Mouse (Mus musculus) 3T3-L1 (cell line): ENCODE measurements at regions not wholly inside any gene's neighbourhood (a gene's known extent, or its start where the extent isn't known, plus 50 kb on each side); places are given as distances from the start of the nearest gene placed in this dataset.
"Not testable (repeated sequence)": the region's sequence is repeated elsewhere in the genome, so short reads cannot be mapped to it uniquely, and the experiment has no call there.

ENCODE experiments used
- DNase-seq: peaks from one replicate; pipeline ENCODE4 v3.0.0-alpha.2; 2015; ENCODE audit warnings: low read depth, low spot score

- DNase-seq = peak; percentile 28
Observed at GRCm38 (mm10) chr16:31553361-31554146, 109.7 kb upstream of the Dlg1 start.

DNA sequence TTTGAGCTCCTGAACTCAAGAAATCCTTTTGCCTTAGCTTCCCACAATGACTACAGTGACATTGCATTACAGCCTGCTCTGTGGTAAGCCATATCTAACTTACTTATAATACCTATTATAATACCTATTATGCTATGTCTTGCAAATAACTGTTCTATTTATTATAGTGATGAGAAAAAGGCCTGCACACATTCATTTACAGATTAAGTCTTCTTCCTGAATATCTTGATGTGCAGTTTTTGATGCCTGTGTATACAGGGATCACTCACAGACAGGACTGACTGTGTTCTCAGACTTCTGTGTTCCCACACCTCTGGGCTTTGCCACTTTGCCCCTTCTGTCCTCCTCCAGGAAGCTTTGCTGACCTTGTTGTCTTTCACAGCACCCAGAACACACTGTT lies 102.8 kb upstream of the Dlg1 start:
- no peak for DNase-seq

DNA sequence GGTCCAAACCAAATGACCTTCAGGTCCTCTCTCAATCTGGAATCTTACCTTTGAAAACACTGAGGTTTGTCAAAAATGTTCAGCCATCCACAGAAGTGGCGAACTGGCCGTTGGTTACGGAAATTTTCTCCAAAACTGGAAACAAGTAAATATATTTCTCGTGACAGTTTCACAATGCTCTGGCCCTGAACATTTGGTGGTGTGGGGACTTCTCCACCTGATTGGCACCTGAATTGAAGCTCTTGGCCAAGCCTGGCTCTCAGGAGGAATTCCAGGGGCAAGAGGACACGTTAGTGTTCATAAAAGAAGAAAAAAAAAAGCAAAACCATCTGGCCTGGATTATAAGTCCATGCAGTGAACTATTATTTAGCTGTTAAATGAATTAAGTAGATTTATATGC lies 98.3 kb upstream of the Dlg1 start:
- no peak for DNase-seq

DNA sequence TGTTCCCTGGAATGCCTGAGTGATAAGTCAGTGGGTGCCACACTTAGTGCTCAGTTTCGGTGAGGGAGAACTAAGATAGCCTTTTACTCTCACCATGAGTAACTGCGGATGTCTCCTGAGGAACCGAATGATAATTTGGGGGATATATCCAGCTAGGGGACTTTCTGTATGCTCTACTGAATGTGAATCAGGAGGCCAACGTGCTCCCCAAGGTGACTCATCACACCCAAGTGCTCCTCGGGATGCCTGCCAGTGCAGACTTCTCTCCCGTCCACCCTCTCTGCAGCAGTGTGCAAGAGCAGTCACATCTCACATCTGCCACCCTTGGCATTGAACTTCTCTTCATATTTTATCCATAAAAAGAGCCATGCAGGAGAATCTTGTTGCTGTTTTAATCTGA lies 94.9 kb upstream of the Dlg1 start:
- no peak for DNase-seq

- DNase-seq = no peak
Observed at GRCm38 (mm10) chr16:31569871-31570270, 93.4 kb upstream of the Dlg1 start.

GRCm38 (mm10) chr16:31570311-31571139 lies 92.7 kb upstream of the Dlg1 start:
- DNase-seq = peak; percentile 63

DNA sequence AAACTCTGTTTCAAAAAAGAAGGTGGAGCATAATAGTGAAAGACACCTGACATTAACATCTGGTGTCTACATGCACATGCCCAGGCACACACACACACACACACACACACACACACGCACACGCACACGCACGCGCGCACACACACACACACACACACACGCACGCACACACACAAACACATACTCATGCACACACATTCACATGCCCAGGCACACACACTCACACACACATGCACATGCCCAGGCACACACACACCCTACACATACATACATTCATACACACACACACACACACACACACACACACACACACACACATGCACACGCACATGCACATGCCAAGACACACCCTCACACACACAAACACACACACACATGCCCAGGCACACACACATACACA lies 89.4 kb upstream of the Dlg1 start:
- DNase-seq = not testable (repeated sequence)

GRCm38 (mm10) chr16:31575646-31576045 lies 87.6 kb upstream of the Dlg1 start:
- not testable (repeated sequence) for DNase-seq

GRCm38 (mm10) chr16:31576422-31576821 lies 86.8 kb upstream of the Dlg1 start:
- no peak for DNase-seq

GRCm38 (mm10) chr16:31577347-31577746 lies 85.9 kb upstream of the Dlg1 start:
- DNase-seq = no peak

DNA sequence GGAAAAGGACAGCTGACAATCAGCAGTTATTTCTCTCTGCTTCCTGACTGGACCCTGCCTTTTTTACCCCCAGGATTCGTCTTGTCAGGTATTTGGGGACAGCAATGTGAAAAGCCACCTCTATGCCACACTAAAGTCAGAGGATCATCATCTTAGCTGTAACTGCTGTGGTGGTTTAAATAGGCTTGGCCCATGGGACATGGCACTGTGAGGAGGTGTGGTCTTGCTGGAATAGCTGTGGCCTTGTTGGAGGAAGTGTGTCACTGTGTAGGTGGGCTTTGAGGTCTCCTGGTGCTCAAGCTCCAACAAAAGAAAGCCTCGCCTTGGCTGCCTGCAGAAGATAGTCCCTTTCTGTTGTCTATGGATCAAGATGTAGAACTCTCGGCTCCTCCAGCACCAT lies 83.9 kb upstream of the Dlg1 start:
- no peak for DNase-seq

DNA sequence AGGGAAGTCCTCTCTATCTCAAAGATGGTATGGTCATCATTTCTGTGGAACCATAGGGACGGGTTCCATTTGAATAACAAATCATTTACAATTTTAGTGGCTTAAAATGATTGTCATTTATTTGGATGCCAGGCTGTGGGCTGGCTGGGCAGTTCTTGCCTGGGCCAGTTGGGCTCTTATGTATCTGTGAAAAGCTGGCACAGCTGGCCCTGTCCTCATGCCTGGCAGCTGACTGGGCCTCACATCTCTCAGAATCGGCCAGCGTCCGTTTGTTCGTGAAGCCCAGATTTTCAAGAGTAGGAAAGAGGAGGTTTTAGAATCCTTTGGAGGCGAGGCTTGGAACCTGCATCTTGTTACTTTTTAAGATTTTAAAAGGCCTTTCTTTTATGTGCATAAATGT lies 82.5 kb upstream of the Dlg1 start:
- no peak for DNase-seq

- DNase-seq = no peak
Observed at GRCm38 (mm10) chr16:31582885-31583284, 80.4 kb upstream of the Dlg1 start.

DNA sequence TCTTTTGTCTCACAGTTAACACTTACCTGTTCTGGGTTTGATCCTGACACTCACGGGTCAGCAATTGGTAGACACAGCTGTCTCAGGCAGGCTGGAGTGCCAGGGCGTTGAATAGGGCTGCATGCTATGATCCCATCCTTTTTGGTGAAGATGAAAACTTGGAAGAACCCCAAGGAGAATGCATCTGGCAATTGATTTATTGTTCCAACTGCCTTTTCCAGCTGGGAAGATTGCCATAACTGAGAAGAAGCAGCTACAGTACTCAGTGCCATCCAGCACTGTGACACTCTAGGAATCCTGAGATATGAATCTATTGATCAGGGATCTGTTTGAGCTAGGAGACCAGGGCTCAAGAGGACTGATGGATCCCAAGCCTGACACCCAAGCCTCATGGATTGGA lies 79.6 kb upstream of the Dlg1 start:
- peak; percentile 69 for DNase-seq

GRCm38 (mm10) chr16:31584216-31584823 lies 78.9 kb upstream of the Dlg1 start:
- peak; percentile 90 for DNase-seq

DNA sequence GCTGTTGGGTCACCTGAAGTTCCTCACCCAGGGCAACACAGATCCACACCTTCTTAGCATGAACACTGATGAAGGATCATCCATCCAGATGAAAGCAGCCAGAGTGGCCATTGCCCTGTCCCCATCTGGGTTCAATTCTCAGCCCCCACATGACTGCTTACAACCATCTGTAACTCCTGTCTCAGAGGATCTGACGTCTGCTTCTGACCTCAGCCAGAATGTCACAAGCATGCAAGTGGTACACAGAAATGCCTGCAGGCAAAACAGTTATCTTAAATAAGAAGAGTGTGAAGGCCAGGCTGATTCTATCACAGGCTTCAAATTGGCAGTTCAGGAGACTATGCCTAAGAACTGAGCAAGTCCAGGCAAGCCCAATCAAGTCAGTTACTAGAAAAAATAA lies 76.2 kb upstream of the Dlg1 start:
- peak; percentile 52 for DNase-seq

DNA sequence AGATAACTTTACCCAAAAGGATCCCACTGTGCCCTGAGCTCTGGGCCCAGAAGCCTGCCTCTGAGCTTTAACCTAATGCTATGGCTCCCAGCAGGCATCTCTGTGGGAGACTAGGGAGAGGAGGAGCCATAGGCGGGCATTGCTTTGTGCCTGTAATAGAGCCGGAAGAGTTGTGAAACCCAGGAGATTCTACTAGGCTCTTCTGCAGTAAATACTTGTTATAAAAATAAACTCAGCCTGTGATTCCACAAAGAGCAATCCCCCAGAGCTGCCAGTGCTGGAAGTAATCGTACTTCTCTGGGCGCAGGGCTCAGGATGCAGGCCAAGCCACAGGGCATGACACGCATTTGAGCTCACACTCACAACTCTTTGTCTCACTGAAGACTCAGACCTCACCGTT lies 73.7 kb upstream of the Dlg1 start:
- DNase-seq = peak; percentile 86

DNA sequence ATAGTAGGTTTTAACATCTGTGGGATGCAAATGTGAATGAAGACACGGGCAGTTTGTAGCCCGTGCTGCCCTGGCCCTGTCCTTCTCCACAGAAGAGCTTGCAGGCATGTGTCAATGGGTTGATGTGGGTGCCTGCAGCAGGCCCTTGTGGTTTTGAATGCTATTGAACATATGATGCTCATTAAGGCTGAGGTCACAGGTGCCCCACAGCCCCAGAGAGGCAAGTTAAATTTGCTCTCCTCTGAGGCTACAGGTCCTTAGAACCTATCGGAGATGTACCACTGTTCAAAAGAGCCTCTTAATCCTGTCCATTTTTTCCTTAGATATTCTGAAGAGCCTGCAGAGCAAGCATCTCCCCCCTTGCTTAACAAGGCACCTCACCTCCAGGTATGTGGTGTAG lies 71.7 kb upstream of the Dlg1 start:
- DNase-seq = peak; percentile 67

DNA sequence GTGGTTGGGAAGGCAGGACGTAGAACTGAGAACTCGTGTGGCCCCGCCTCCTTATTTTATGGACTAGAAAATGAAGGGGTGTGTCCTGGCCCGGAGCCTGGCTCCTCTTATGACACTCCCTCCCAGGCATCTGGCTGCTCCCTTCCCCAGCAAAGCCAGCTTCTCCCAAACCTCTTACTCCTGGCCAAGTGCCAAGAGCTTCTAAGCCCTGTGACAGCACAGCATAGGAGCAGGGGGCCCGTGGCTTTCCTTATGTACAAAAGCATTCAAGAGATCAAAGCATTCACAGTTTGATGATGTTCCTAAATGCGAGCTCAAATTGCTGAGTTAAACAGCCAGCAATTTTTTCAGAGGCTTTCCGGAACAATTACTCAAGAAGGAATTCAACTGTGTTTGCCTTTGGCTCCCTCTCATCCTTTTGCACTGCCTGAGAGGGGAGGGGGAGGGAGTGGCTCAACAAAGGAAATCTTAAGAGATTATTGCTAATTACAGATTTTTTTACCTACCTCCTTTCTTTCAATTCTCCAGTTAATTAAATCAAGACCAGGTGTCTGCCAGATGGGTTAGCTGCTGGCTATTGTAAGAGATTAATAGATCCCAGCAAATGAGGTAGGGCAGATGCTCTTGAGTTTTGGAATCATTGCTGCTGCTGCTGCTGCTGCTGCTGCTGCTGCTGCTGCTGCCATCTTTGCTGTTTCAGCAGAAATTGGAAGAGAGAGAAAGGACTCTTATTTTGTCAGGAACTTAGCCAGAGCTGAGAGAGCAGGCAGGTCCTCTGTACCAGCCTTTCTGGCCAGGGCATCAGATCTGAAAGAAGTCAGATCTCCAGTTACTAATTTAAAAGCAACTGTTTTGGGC lies 71.0 kb upstream of the Dlg1 start:
- DNase-seq = peak; percentile 99

GRCm38 (mm10) chr16:31592973-31593683 lies 70.1 kb upstream of the Dlg1 start:
- peak; percentile 98 for DNase-seq

GRCm38 (mm10) chr16:31597965-31598364 lies 65.3 kb upstream of the Dlg1 start:
- DNase-seq = peak; percentile 66
